Mouse (Mus musculus): ENCODE data around the gene Diaph3.
A peak's percentile ranks its signal among the peaks of the same experiment; 100 is the strongest.

Diaph3 gene

DNA sequence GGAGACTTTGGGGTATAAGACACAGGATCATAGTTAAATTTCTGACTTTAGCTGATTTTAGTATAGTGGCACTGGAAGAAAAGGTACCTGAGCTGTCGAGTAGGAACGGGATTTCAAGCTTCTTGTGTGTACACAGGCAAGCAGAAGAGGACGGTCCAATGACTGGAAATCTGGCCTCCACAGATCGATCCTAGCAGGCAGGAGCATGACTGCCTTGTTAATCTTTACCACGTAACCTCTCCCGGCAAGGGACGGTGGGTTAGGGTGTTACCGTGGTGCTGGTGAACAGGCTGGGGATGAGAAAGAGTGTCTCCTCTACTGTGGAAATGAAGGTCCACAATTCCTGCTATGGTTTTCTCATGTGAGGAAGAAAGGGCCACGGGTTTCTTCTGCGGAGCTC lies 120.8 kb downstream of the Diaph3 start:
- no peak for DNase-seq (ENCODE audit: low read depth, low spot score)
- Histone ChIP-seq H3K27me3 (ENCODE audit: control insufficient read depth, insufficient read depth, low read length, poor library complexity, severe bottlenecking) (no peaks in the 10 kb centered on the region), H3K36me3 (ENCODE audit: control insufficient read depth, insufficient read depth, low read length, poor library complexity, severe bottlenecking) (no peaks in the 10 kb centered on the region)

DNA sequence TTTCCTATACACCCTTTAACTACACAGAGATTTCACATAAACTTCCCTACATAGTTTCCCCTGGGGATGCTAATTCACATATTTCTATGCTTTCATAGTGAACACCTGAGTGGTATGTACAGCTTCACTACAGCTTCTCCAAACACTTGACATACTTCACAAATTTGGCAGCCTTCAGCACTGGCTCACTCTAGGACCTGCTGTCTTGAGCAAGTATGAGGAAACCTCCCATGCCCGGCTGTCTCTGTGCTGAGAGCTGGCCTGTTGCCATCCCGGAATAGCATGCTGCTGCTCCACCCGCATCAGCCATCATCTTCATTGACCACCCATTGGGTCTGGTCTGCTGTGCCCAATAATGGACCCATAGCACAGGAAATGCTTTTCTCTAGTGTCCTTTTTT lies 121.3 kb downstream of the Diaph3 start:
- DNase-seq (ENCODE audit: low read depth, low spot score): no peak
- Histone ChIP-seq H3K36me3 (ENCODE audit: control insufficient read depth, insufficient read depth, low read length, poor library complexity, severe bottlenecking) (no peaks in the 10 kb centered on the region), H3K27me3 (ENCODE audit: control insufficient read depth, insufficient read depth, low read length, poor library complexity, severe bottlenecking) (no peaks in the 10 kb centered on the region)

DNA sequence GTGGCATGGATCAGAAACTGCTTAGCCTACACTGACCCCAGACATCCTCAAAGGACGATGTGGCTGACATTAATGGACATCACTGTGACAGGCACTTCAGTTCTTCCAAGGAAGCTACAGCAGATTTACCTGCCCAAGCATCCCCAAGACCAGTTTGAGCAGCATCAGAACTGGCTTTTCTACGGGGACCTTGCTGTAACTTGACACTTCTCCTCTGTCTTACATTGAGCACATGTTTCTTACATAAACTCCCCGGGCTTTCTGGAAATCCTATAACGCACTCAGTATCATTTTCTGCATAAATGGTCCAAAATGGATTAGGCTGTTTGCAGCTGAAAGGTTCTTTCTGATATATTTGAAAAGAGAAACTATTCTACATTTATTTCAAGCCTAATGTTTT lies 143.7 kb downstream of the Diaph3 start:
- H3K27me3 ChIP-seq (ENCODE audit: control insufficient read depth, insufficient read depth, low read length, poor library complexity, severe bottlenecking): no peaks in the 10 kb centered on the region
- no peaks in the 10 kb centered on the region for H3K36me3 ChIP-seq (ENCODE audit: control insufficient read depth, insufficient read depth, low read length, poor library complexity, severe bottlenecking)
- no peak for DNase-seq (ENCODE audit: low read depth, low spot score)

DNA sequence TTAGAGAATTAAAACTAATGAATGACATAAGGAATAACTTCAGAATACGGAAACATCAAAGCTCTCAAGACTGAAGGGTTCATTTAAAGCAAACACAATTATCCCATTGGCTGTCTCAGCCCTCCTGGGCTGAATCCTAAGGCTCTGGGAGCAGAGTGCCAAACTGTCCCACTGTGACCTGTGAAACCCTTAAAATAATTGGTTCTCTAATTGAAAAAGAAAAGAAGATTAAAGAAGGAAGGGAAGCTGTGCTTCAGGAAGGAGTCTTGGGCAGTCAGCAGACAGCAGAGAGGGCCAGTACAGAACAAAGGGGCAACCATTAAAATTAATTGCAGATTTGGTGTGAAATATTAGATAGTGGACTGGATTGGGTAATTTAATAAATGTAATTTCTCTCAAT lies 189.9 kb downstream of the Diaph3 start:
- no peaks in the 10 kb centered on the region for H3K27me3 ChIP-seq (ENCODE audit: control insufficient read depth, insufficient read depth, low read length, poor library complexity, severe bottlenecking)
- no peak for DNase-seq (ENCODE audit: low read depth, low spot score)
- H3K36me3 ChIP-seq (ENCODE audit: control insufficient read depth, insufficient read depth, low read length, poor library complexity, severe bottlenecking): no peaks in the 10 kb centered on the region

DNA sequence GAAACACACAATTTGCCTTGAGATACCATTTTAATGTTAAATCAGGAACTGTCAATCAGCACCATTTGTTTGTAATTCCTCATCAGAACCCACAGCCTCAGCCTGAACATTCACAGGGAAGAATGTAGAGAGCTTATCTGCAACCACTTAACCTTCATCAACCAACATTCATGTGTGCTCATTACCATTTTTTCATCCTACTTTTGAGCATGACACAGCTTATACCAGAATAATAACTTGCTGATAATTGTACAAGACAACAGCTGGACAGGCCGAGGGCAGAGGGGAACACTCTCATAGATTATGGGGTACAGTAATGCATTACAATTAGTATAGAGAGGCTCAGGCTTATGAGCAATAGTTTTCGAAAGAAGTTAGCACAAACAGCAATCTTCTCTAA lies 203.1 kb downstream of the Diaph3 start:
- DNase-seq (ENCODE audit: low read depth, low spot score): no peak
- no peaks in the 10 kb centered on the region for H3K36me3 ChIP-seq (ENCODE audit: control insufficient read depth, insufficient read depth, low read length, poor library complexity, severe bottlenecking)
- no peaks in the 10 kb centered on the region for H3K27me3 ChIP-seq (ENCODE audit: control insufficient read depth, insufficient read depth, low read length, poor library complexity, severe bottlenecking)

DNA sequence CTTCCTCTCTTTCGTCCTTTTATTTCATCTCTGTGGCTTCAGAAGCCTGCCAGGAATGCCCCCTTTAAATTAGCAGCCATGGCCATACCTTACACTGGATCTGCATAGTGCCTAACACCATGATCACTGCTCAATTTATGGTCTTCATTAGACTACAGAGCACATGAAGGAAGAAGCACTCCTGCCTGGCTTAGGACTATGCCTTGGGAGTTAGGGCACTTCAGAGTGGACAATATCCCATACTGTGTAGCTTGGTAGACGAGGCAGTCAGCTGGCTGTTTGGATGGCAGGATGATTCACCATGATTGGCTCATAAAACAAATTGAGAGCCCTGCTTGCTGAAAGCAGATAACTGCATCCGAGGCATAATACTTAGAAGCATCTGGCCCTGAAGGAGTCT lies 204.6 kb downstream of the Diaph3 start:
- Histone ChIP-seq H3K27me3 (ENCODE audit: control insufficient read depth, insufficient read depth, low read length, poor library complexity, severe bottlenecking) (no peaks in the 10 kb centered on the region), H3K36me3 (ENCODE audit: control insufficient read depth, insufficient read depth, low read length, poor library complexity, severe bottlenecking) (no peaks in the 10 kb centered on the region)
- no peak for DNase-seq (ENCODE audit: low read depth, low spot score)

DNA sequence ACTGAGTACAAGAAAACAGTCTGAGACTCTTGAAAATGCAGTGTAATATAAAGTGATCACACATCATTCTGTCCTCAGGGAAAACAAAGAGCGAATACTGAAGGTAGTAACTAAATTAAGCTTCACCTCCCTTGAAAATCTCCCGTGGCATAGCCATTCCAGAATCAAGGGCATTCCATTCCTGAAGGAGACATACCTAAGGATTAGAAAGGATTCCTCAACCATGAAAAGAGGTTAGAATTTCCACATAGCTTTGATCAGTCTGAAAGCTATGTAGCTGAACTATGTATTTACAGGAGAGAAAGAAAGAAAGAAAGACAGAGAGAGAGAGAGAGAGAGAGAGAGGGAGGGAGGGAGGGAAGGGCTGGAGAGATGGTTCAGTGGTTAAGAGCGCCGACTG lies 210.3 kb downstream of the Diaph3 start:
- H3K27me3 ChIP-seq (ENCODE audit: control insufficient read depth, insufficient read depth, low read length, poor library complexity, severe bottlenecking): no peaks in the 10 kb centered on the region
- H3K36me3 ChIP-seq (ENCODE audit: control insufficient read depth, insufficient read depth, low read length, poor library complexity, severe bottlenecking): no peaks in the 10 kb centered on the region
- no peak for DNase-seq (ENCODE audit: low read depth, low spot score)

DNA sequence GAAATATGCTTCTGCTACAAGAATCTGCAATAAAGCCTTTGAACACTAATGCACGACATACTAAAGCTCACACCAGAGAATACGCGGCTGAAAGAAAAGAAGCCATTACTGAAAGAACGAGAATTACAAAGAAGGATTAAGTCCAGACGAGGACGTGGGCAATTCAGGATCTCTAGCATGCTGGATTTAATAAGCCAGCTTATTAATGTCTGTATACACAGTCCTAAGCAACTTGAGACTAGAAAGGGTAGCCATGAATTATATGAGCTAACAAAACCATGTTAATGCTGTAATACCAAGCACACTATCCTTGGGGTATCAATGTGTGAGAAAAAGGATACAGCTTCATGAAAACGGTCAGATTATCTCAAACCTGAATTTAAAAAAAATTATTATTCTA lies 214.2 kb downstream of the Diaph3 start:
- no peak for DNase-seq (ENCODE audit: low read depth, low spot score)
- Histone ChIP-seq H3K36me3 (ENCODE audit: control insufficient read depth, insufficient read depth, low read length, poor library complexity, severe bottlenecking) (no peaks in the 10 kb centered on the region), H3K27me3 (ENCODE audit: control insufficient read depth, insufficient read depth, low read length, poor library complexity, severe bottlenecking) (no peaks in the 10 kb centered on the region)

DNA sequence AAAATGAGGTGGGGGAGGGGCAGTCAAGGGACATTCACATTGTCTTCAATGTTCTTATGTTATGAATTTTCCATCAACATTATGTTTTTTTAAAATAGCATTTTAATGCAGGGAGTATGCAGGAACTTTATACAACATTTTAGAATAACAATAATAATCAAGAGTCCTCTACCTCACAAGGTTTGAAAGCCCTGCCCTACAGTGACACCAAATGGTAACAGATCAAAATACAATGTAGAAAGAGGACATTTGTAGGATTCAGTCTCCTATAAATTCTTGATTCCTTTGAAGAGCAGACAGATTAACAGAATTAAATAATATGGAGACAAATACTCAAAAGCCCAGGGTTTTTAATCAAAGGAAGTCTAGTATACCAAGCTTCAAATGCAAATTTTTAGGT lies 242.1 kb downstream of the Diaph3 start:
- H3K36me3 ChIP-seq (ENCODE audit: control insufficient read depth, insufficient read depth, low read length, poor library complexity, severe bottlenecking): no peaks in the 10 kb centered on the region
- H3K27me3 ChIP-seq (ENCODE audit: control insufficient read depth, insufficient read depth, low read length, poor library complexity, severe bottlenecking): no peaks in the 10 kb centered on the region
- DNase-seq (ENCODE audit: low read depth, low spot score): no peak

DNA sequence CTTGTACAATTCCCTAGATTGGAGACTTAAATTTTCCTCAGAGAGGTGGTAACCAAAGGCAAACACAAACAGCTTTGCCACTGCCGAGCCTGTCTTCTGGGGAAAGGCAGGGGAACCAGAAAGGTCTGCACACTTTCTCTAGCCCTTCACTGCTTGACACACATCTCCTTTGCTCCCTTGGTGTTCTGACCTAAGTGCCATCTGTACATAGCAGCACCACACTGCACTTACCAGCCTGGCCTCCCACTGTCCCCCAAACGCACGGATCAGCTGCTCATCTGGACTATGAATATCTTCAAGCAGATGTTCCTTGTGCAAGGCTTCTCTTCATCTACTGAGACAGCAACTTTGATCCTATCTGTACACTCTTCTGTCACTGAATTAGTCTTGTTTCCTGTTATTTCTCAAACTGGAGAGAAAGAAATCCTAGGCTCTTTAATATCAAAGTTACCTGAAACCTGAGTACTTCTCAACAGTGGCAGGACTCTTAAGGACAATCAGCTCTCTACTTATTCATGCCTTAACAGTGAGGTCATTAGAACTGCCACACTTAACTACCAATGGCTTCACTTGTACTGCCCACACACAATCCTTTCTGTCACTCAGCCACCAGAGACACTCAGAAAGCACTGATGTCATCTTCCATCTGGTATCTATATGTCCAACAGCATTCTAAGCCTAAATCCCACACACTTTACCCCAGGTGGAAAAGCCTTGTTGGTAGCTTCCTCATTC lies 251.8 kb downstream of the Diaph3 start:
- DNase-seq (ENCODE audit: low read depth, low spot score): no peak
- H3K27me3 ChIP-seq (ENCODE audit: control insufficient read depth, insufficient read depth, low read length, poor library complexity, severe bottlenecking): no peaks in the 10 kb centered on the region
- H3K36me3 ChIP-seq (ENCODE audit: control insufficient read depth, insufficient read depth, low read length, poor library complexity, severe bottlenecking): no peaks in the 10 kb centered on the region

DNA sequence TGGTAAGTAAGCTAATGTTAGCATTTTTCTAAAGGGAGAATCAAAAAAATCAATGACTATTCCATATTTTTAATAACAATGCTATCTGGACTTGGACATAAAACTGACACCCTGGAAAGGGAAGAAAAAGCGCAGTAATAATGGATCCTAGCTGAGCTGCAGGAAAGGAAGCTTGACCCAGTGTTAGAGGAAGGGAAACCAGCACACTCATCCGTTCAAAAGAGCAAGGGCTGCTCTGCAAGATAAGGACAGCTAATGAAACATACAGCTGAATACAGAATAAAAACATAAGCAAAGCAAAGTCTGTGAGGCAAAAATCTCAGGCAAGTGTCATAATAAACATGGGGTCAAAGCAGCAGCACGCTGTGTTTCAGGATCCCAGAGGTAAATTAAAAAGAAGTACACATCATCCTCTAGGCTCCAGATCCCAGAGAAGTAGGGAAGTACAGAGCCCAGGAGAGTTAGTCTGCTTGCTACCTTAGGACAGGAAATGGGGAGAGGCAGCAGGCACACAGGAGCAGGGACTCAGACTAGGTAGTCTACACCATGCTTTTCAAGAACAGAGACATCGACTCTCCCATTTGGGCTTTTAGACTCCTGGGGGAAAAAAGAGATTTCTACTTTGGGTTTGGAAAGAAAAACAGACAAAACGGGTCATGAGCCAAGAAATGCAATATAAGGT lies 255.5 kb downstream of the Diaph3 start:
- no peak for DNase-seq (ENCODE audit: low read depth, low spot score)
- H3K27me3 ChIP-seq (ENCODE audit: control insufficient read depth, insufficient read depth, low read length, poor library complexity, severe bottlenecking): no peaks in the 10 kb centered on the region
- no peaks in the 10 kb centered on the region for H3K36me3 ChIP-seq (ENCODE audit: control insufficient read depth, insufficient read depth, low read length, poor library complexity, severe bottlenecking)

DNA sequence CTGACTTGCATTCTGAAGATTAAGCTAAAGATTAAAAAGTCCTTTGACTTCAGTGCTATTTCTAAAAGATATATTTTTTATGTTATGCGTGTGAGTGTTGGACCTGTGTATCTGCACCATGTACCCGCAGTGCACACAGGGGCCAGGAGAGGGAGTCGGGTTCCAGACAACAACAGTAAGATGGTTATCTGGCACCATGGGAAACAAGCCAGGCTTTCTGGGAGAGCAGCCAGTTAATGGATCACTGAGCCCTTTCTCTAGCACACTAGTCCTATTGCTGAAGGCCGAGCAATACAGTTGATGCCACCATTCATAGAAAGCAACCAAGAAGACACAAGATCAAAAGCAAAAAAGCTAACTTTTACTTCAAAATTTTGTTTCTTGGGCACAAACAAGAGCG lies 271.5 kb downstream of the Diaph3 start:
- peak; percentile 17 for DNase-seq (ENCODE audit: low read depth, low spot score)
- Histone ChIP-seq H3K27me3 (ENCODE audit: control insufficient read depth, insufficient read depth, low read length, poor library complexity, severe bottlenecking) (no peaks in the 10 kb centered on the region), H3K36me3 (ENCODE audit: control insufficient read depth, insufficient read depth, low read length, poor library complexity, severe bottlenecking) (no peaks in the 10 kb centered on the region; the same call in 1 of the 2 replicates)

DNA sequence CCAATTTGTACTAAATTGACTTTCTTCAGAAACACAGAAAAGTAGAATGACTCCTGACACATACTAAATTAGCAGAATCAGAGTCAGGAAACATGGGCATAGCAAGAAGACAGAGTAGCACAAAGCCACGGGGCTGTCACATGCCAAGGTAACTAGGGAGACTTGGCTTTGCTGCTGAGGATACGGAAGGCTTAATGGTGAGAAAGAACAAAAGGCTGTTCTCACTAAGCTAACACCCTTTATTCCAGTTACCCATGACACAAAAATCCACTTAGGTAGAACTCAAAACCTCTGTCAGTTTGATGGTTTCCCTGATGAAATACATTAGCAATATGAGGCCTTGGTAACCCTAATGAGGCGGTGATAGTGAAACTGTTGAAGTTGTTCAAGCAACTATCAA lies 273.9 kb downstream of the Diaph3 start:
- Histone ChIP-seq H3K36me3 (ENCODE audit: control insufficient read depth, insufficient read depth, low read length, poor library complexity, severe bottlenecking) (no peaks in the 10 kb centered on the region; the same call in 1 of the 2 replicates), H3K27me3 (ENCODE audit: control insufficient read depth, insufficient read depth, low read length, poor library complexity, severe bottlenecking) (no peaks in the 10 kb centered on the region)
- DNase-seq (ENCODE audit: low read depth, low spot score): no peak

DNA sequence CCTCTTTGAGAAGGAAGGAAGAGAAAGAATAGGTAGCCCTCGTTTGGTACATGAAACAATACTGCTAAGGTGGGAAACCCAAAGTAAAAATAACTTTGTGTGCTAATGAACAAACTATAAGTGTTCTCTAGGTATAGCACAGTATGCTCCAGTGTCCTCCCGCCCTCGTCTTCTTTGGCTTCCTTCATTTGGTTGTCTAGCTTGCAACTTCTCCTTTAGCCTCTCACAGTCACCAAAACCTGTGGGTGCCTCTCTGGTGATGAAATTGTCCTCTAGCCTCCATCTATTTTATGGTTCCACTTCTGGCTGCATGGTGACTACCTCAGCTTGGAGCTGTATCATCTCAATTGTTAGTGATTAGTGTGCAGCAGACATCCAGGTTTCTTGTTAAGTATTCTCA lies 277.0 kb downstream of the Diaph3 start:
- H3K27me3 ChIP-seq (ENCODE audit: control insufficient read depth, insufficient read depth, low read length, poor library complexity, severe bottlenecking): no peaks in the 10 kb centered on the region
- no peaks in the 10 kb centered on the region; the same call in 1 of the 2 replicates for H3K36me3 ChIP-seq (ENCODE audit: control insufficient read depth, insufficient read depth, low read length, poor library complexity, severe bottlenecking)
- DNase-seq (ENCODE audit: low read depth, low spot score): no peak

DNA sequence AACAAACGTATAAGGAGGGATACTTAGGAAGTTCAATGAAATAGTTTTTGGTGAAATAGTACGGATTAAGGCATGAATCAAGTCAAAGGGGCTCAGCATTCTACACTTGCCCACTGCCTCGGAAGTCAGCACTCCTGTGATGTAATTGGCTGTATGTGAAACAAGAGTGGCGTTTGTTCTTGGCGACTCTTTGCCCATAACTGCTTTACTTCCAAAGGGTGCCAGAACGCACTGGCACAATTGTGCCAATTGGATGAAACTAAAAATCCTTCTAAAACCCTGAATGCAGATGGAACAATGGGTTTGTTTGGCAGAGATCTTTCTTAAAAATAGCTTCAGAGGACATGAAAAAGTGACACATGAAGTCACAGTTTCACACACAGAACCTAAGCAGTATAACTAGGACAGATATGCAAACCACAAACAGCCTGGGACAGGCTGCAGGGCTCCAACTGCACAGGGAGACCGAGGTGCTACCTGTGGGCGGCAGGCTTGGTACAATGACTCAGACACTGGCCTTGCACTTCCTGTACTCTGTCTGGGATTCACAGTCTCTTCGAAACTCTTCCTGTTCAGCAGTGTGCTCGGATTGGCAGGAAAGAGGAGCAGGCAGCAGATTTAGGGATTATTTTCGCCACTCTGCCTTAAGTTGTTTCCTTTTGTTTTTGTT lies 279.6 kb downstream of the Diaph3 start:
- Histone ChIP-seq H3K36me3 (ENCODE audit: control insufficient read depth, insufficient read depth, low read length, poor library complexity, severe bottlenecking) (no peaks in the 10 kb centered on the region), H3K27me3 (ENCODE audit: control insufficient read depth, insufficient read depth, low read length, poor library complexity, severe bottlenecking) (no peaks in the 10 kb centered on the region)
- no peak for DNase-seq (ENCODE audit: low read depth, low spot score)

Data from splenic B cell, adult 2 months (primary cell).